Mouse (Mus musculus) hindbrain, embryonic 11.5 days (tissue): ENCODE data around the gene Ntn3. TPM values are rescaled to one million over a fixed set of nuclear protein-coding genes. Genes with fewer than 3 reads are reported as not detected.

Experiments used
- ATAC-seq: fragments of 200-750 bp; cut with Nextera tagmentation; 2 replicates; pipeline ENCODE4 v1.8.0; 2017; ENCODE audit warnings: mild to moderate bottlenecking, moderate TSS enrichment, moderate library complexity; ENCODE audit not compliant: low FRiP score
- DNase-seq: peaks from one replicate; pipeline ENCODE4 v3.0.0-alpha.2; 2015; ENCODE audit warnings: low spot score
- H3K27ac ChIP-seq: fragments of 300-500 bp; sonication (generic); 2 replicates; pipeline ENCODE4 v1.5.1; 2014; ENCODE audit warnings: mild to moderate bottlenecking, low read depth, low read length
- H3K27me3 ChIP-seq: fragments of 300-500 bp; sonication (generic); 2 replicates; pipeline ENCODE4 v1.6.1; 2014; ENCODE audit warnings: mild to moderate bottlenecking, low read length, moderate library complexity, mixed read lengths; ENCODE audit not compliant: control insufficient read depth, insufficient read depth
- H3K36me3 ChIP-seq: fragments of 300-500 bp; sonication (generic); 2 replicates; pipeline ENCODE4 v1.6.1; 2014; ENCODE audit warnings: mild to moderate bottlenecking, low read length, moderate library complexity, mixed read lengths; ENCODE audit not compliant: control insufficient read depth, insufficient read depth
- H3K4me1 ChIP-seq: fragments of 300-500 bp; sonication (generic); replicated peaks from 2 replicates; pipeline ENCODE4 v1.6.1; 2014; ENCODE audit warnings: low read length, mixed read lengths; ENCODE audit not compliant: control insufficient read depth, insufficient read depth
- H3K4me2 ChIP-seq: fragments of 300-500 bp; sonication (generic); replicated peaks from 2 replicates; pipeline ENCODE4 v1.6.1; 2014; ENCODE audit warnings: mild to moderate bottlenecking, low read depth, low read length
- H3K4me3 ChIP-seq: fragments of 300-500 bp; sonication (generic); 2 replicates; pipeline ENCODE4 v1.5.1; 2014; ENCODE audit warnings: low read depth, low read length
- H3K9ac ChIP-seq: fragments of 300-500 bp; sonication (generic); 2 replicates; pipeline ENCODE4 v1.6.1; 2014; ENCODE audit warnings: low read depth, low read length
- H3K9me3 ChIP-seq: fragments of 300-500 bp; sonication (generic); 2 replicates; pipeline ENCODE4 v1.6.1; 2016; ENCODE audit warnings: low read length; ENCODE audit not compliant: control insufficient read depth
- WGBS: fragments of 180-500 bp; shearing (Covaris S2); extraction: QIAGEN DNeasy Blood & Tissue Kit; methylation state at CpG from one replicate; pipeline ENCODE4 v1.1.7; 2014; 5-methylcytosine and 5-hydroxymethylcytosine counted together
- polyA plus RNA-seq: library from polyadenylated mRNA; unstranded; fragments of >200 nt; fragmentation: Nextera tagmentation; extraction: Ambion mirVana; gene quantifications from 2 replicates; pipeline ENCODE4 v1.2.1, GENCODE M21; 2014

Ntn3 gene
- polyA plus RNA-seq, 1 experiment from 2014 or later, result 5.0 TPM

- no peak overlapping the region for H3K27ac ChIP-seq
- H3K9me3 ChIP-seq, result no peaks in the 10 kb centered on the region
- H3K36me3 ChIP-seq, result no peaks in the 10 kb centered on the region
- WGBS, result 66% methylated on average over 4 of the region's 4 CpGs
- no peak for DNase-seq
- ATAC-seq, result no peak
- 0 out of 2 replicates have a peak overlapping the region, but pooled peaks have one; percentile 27 for H3K9ac ChIP-seq
- H3K27me3 ChIP-seq, result no peaks in the 10 kb centered on the region
- H3K4me2 ChIP-seq, result no peak overlapping the region
- H3K4me1 ChIP-seq, result no peaks in the 10 kb centered on the region
- H3K4me3 ChIP-seq, result no peak overlapping the region
Observed at GRCm38 (mm10) chr17:24199252-24199651, 10.1 kb downstream of the Ntn3 start.

- 64% methylated on average over 15 of the region's 15 CpGs for WGBS
- H3K9me3 ChIP-seq, result no peaks in the 10 kb centered on the region
- H3K27me3 ChIP-seq, result no peaks in the 10 kb centered on the region
- no peak for DNase-seq
- ATAC-seq, result no peak
- no peak overlapping the region for H3K4me3 ChIP-seq
- H3K4me2 ChIP-seq, result no peak overlapping the region
- no peaks in the 10 kb centered on the region for H3K4me1 ChIP-seq
- H3K27ac ChIP-seq, result no peak overlapping the region
- H3K36me3 ChIP-seq, result no peaks in the 10 kb centered on the region
- H3K9ac ChIP-seq, result no peak overlapping the region
Observed at GRCm38 (mm10) chr17:24197032-24197824, 12.1 kb downstream of the Ntn3 start.

GRCm38 (mm10) chr17:24195349-24195748 is 14.0 kb downstream of the Ntn3 start:
- no peak overlapping the region for H3K4me2 ChIP-seq
- no peak for DNase-seq
- H3K9ac ChIP-seq, result no peak overlapping the region
- no peaks in the 10 kb centered on the region for H3K4me1 ChIP-seq
- no peaks in the 10 kb centered on the region for H3K36me3 ChIP-seq
- ATAC-seq, result no peak
- H3K27ac ChIP-seq, result no peak overlapping the region
- H3K9me3 ChIP-seq, result no peaks in the 10 kb centered on the region
- no peak overlapping the region for H3K4me3 ChIP-seq
- 61% methylated on average over 2 of the region's 2 CpGs for WGBS
- no peaks in the 10 kb centered on the region for H3K27me3 ChIP-seq

GRCm38 (mm10) chr17:24193769-24194168 is 15.6 kb downstream of the Ntn3 start:
- DNase-seq (no peak), ATAC-seq (no peak)
- no peak overlapping the region for H3K4me3 ChIP-seq
- H3K9ac ChIP-seq, result no peak overlapping the region
- H3K9me3 ChIP-seq, result no peaks in the 10 kb centered on the region
- H3K4me1 ChIP-seq, result no peaks in the 10 kb centered on the region
- H3K4me2 ChIP-seq, result no peak overlapping the region
- no peaks in the 10 kb centered on the region for H3K27me3 ChIP-seq
- 86% methylated on average over 5 of the region's 5 CpGs for WGBS
- H3K27ac ChIP-seq, result no peak overlapping the region
- H3K36me3 ChIP-seq, result no peaks in the 10 kb centered on the region

GRCm38 (mm10) chr17:24193268-24193667 is 16.1 kb downstream of the Ntn3 start:
- H3K27me3 ChIP-seq, result no peaks in the 10 kb centered on the region
- no peak overlapping the region for H3K4me3 ChIP-seq
- H3K36me3 ChIP-seq, result no peaks in the 10 kb centered on the region
- no peaks in the 10 kb centered on the region for H3K4me1 ChIP-seq
- H3K9me3 ChIP-seq, result no peaks in the 10 kb centered on the region
- no peak overlapping the region for H3K9ac ChIP-seq
- DNase-seq (no peak), ATAC-seq (no peak)
- H3K27ac ChIP-seq, result no peak overlapping the region
- no peak overlapping the region for H3K4me2 ChIP-seq
- WGBS, result 89% methylated on average over 8 of the region's 8 CpGs

- Histone ChIP-seq H3K4me1 (no peaks in the 10 kb centered on the region), H3K27ac (no peak overlapping the region), H3K27me3 (no peaks in the 10 kb centered on the region), H3K9ac (no peak overlapping the region), H3K9me3 (no peaks in the 10 kb centered on the region), H3K36me3 (no peaks in the 10 kb centered on the region), H3K4me3 (no peak overlapping the region), H3K4me2 (no peak overlapping the region)
- ATAC-seq, result no peak
- DNase-seq, result no peak
- WGBS, result 86% methylated on average over 8 of the region's 8 CpGs
Observed at GRCm38 (mm10) chr17:24192848-24193247, 16.5 kb downstream of the Ntn3 start.

GRCm38 (mm10) chr17:24191481-24191880 is 17.9 kb downstream of the Ntn3 start:
- no peak for ATAC-seq
- no peak overlapping the region for H3K4me2 ChIP-seq
- H3K9ac ChIP-seq, result no peak overlapping the region
- H3K27ac ChIP-seq, result no peak overlapping the region
- no peaks in the 10 kb centered on the region for H3K9me3 ChIP-seq
- no peaks in the 10 kb centered on the region for H3K4me1 ChIP-seq
- no peak overlapping the region for H3K4me3 ChIP-seq
- H3K36me3 ChIP-seq, result no peaks in the 10 kb centered on the region
- 87% methylated on average over 4 of the region's 4 CpGs for WGBS
- DNase-seq, result no peak
- no peaks in the 10 kb centered on the region for H3K27me3 ChIP-seq

GRCm38 (mm10) chr17:24190934-24191333 is 18.4 kb downstream of the Ntn3 start:
- Histone ChIP-seq H3K36me3 (no peaks in the 10 kb centered on the region), H3K4me3 (no peak overlapping the region), H3K9me3 (no peaks in the 10 kb centered on the region), H3K4me1 (no peaks in the 10 kb centered on the region), H3K4me2 (no peak overlapping the region), H3K27me3 (no peaks in the 10 kb centered on the region), H3K9ac (no peak overlapping the region), H3K27ac (no peak overlapping the region)
- 99% methylated on average over 2 of the region's 2 CpGs for WGBS
- ATAC-seq, result no peak
- no peak for DNase-seq

GRCm38 (mm10) chr17:24174259-24174658 is 35.1 kb downstream of the Ntn3 start:
- ATAC-seq (no peak), DNase-seq (no peak)
- no peak overlapping the region for H3K4me3 ChIP-seq
- no peak overlapping the region for H3K9ac ChIP-seq
- no peak overlapping the region for H3K27ac ChIP-seq
- H3K9me3 ChIP-seq, result no peaks in the 10 kb centered on the region
- no peaks in the 10 kb centered on the region for H3K36me3 ChIP-seq
- H3K4me1 ChIP-seq, result no peaks in the 10 kb centered on the region
- H3K4me2 ChIP-seq, result no peak overlapping the region
- no peaks in the 10 kb centered on the region for H3K27me3 ChIP-seq
- 83% methylated on average over 3 of the region's 3 CpGs for WGBS
